Mouse (Mus musculus) liver, embryonic 11.5 days (tissue): ENCODE measurements around the gene Polr3e. TPM values are rescaled to one million over a fixed set of nuclear protein-coding genes. Genes with fewer than 3 reads are reported as not detected.
A peak's percentile ranks its signal among the peaks of the same experiment; 100 is the strongest.
"Not testable (repeated sequence)": the region's sequence is repeated elsewhere in the genome, so short reads cannot be mapped to it uniquely, and the experiment has no call there.

Source experiments
- ATAC-seq: fragments of 200-750 bp; cut with Nextera tagmentation; replicated peaks from 2 replicates; pipeline ENCODE4 v1.8.0; 2017; ENCODE audit warnings: moderate number of reproducible peaks, mild to moderate bottlenecking, moderate TSS enrichment, moderate library complexity; ENCODE audit not compliant: low FRiP score
- DNase-seq: peaks from one replicate; pipeline ENCODE4 v3.0.0-alpha.2; 2017; ENCODE audit warnings: low spot score
- H3K27ac ChIP-seq: fragments of 300-500 bp; sonication (generic); 2 replicates; pipeline ENCODE4 v1.5.1; 2014; ENCODE audit warnings: mild to moderate bottlenecking, low read depth, low read length, control low read depth
- H3K27me3 ChIP-seq: fragments of 300-500 bp; sonication (generic); replicated peaks from 2 replicates; pipeline ENCODE4 v1.6.1; 2014; ENCODE audit warnings: low read length, mixed read lengths; ENCODE audit not compliant: control insufficient read depth, insufficient read depth
- H3K36me3 ChIP-seq: fragments of 300-500 bp; sonication (generic); 2 replicates; pipeline ENCODE4 v1.6.1; 2014; ENCODE audit warnings: mild to moderate bottlenecking, low read length, moderate library complexity, mixed read lengths; ENCODE audit not compliant: control insufficient read depth, insufficient read depth
- H3K4me1 ChIP-seq: fragments of 300-500 bp; sonication (generic); replicated peaks from 2 replicates; pipeline ENCODE4 v1.6.1; 2014; ENCODE audit warnings: low read length, mixed read lengths; ENCODE audit not compliant: control insufficient read depth, insufficient read depth
- H3K4me2 ChIP-seq: fragments of 300-500 bp; sonication (generic); 2 replicates; pipeline ENCODE4 v1.6.1; 2014; ENCODE audit warnings: mild to moderate bottlenecking, control low read depth, moderate library complexity
- H3K4me3 ChIP-seq: fragments of 300-500 bp; sonication (generic); 2 replicates; pipeline ENCODE4 v1.5.1; 2014; ENCODE audit warnings: low read depth, low read length, control low read depth
- H3K9ac ChIP-seq: fragments of 300-500 bp; sonication (generic); 2 replicates; pipeline ENCODE4 v1.6.1; 2014; ENCODE audit warnings: low read depth, low read length, control low read depth
- H3K9me3 ChIP-seq: fragments of 300-500 bp; sonication (generic); 2 replicates; pipeline ENCODE4 v1.6.1; 2016; ENCODE audit warnings: low read length, inconsistent platforms, mixed read lengths; ENCODE audit not compliant: control insufficient read depth
- WGBS: fragments of 180-500 bp; shearing (Covaris S2); extraction: QIAGEN DNeasy Blood & Tissue Kit; methylation state at CpG from one replicate; pipeline ENCODE4 v1.1.7; 2014; 5-methylcytosine and 5-hydroxymethylcytosine counted together
- polyA plus RNA-seq: library from polyadenylated mRNA; unstranded; fragments of >200 nt; fragmentation: Nextera tagmentation; extraction: Ambion mirVana; gene quantifications from 2 replicates; pipeline ENCODE4 v1.2.1, GENCODE M21; 2014

The Polr3e gene
- polyA plus RNA-seq, 1 experiment from 2014 or later: 31.3 TPM

DNA sequence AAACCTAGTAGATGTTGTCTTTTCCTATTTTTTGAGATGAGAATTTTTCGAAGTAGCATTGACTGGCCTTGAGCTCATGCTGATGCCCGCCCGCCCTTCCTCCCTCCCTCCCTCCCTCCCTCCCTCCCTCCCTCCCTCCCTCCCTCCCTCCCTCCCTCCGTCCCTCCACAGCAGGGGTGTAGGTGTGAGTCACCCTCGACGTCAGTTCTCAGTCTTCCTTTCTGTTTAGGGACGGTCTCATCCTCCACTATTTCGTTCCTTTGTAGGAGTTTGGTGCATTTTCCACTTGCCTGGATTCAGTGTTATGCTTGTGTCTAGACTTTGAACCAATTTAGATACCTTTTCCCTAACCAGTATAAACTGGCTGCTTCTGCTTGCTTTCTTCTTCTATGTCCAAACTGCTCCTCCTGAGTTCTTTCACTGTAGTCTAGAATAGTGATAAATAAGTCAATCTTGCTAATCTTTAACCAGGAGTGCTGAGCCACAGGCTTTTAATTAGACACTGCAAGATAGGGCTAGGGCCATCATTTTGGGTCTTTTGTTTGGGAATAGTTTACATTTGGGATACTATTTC is 26.5 kb downstream of the Polr3e start:
- Histone ChIP-seq H3K9me3 (no peaks in the 10 kb centered on the region), H3K4me3 (no peak overlapping the region), H3K36me3 (peaks cover 34% of the 10 kb centered on the region), H3K27ac (no peak overlapping the region), H3K4me1 (no peaks in the 10 kb centered on the region), H3K4me2 (no peak overlapping the region), H3K9ac (no peak overlapping the region), H3K27me3 (no peaks in the 10 kb centered on the region)
- WGBS: 74% methylated on average over 7 of the region's 8 CpGs
- ATAC-seq (no peak), DNase-seq (no peak)

DNA sequence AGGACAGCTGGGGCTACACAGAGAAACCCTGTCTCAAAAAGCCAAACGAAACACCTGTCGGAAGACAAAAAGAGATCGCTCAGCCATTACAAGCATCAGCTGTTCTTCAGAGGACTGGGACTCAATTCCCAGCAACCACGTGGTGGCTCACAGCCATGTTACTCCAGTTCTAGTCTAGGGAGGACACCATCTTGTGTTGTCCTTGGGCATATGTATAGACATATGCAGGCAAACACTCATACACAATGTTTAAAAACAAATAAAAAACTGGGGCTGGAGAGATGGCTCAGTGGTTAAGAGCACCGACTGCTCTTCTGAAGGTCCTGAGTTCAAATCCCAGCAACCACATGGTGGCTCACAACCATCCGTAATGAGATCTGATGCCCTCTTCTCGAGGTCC is 36.0 kb downstream of the Polr3e start:
- not testable (repeated sequence) for H3K27me3 ChIP-seq, DNase-seq, H3K9me3 ChIP-seq, H3K27ac ChIP-seq, H3K9ac ChIP-seq, H3K4me2 ChIP-seq, H3K4me1 ChIP-seq, H3K4me3 ChIP-seq
- ATAC-seq: 0 out of 2 replicates have a peak, but pooled peaks have one; percentile 18
- WGBS: 86% methylated on average over 7 of the region's 7 CpGs
- peaks cover 20% of the 10 kb centered on the region for H3K36me3 ChIP-seq

DNA sequence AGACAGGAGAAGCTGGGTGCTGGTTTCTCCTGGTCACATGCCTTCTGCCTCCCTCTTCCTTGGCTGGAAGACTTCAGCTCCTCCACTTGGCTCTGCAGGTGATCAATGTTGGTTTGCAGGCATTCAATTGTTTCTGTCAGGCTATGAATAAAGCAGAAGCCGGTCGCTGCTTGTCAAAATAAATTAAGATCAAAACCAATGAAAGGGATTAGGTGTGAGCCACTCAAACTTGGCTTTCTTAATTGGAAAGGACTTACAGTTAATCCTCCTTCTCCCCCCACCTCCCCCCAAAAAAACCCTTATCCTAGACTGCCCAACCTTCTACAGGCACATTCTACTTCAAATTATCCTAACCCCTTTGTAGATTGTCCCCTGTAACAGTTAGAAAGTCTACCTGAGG is 42.6 kb downstream of the Polr3e start:
- Histone ChIP-seq H3K27ac (no peak overlapping the region), H3K4me2 (no peak overlapping the region), H3K9ac (no peak overlapping the region), H3K9me3 (no peaks in the 10 kb centered on the region), H3K27me3 (no peaks in the 10 kb centered on the region), H3K36me3 (peaks cover 33% of the 10 kb centered on the region), H3K4me3 (no peak overlapping the region), H3K4me1 (no peaks in the 10 kb centered on the region)
- DNase-seq (no peak), ATAC-seq (no peak)
- WGBS: 92% methylated on average over 2 of the region's 2 CpGs

DNA sequence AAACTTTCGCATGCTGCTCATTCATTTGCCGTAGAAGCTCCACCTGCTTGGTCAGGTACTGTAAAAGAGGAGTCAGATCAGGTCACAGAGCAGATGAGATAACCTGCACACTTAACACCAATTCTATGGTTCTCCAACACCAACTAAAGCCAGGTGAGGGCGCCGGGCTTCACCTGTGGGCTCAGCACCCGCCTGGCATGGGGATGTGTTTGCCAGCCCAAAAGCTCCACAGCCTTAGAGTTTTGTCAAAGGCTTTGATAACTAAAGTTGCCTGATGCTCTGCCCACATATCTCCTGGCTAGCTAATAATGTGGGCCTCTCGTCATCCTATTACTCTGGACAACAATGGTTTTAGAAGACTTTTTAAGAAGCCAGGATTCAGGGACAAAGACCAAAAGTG is 43.1 kb downstream of the Polr3e start:
- Histone ChIP-seq H3K4me3 (no peak overlapping the region), H3K4me2 (no peak overlapping the region), H3K27me3 (no peaks in the 10 kb centered on the region), H3K4me1 (no peaks in the 10 kb centered on the region), H3K27ac (no peak overlapping the region), H3K36me3 (peaks cover 33% of the 10 kb centered on the region), H3K9ac (no peak overlapping the region), H3K9me3 (no peaks in the 10 kb centered on the region)
- ATAC-seq (no peak), DNase-seq (no peak)
- WGBS: 86% methylated on average over 6 of the region's 6 CpGs

DNA sequence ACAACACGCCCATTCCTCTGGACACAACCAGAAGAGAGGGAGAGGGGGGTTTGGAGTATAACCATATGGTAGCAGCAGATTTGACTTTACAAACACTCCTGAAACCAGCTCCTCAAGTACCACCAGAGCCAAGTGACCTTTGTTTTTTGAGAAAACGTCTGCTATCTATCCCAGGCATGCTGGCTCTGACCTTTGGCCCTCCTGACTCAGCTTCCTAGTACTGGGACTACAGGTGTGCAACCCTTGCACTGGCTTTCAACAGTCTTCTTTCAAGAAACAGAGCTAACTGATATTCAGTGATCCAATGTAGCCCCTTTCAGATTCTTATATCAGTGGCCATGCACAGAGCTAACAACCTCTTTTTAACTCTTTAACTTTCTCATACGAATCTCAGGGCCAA is 44.3 kb downstream of the Polr3e start:
- Histone ChIP-seq H3K27me3 (no peaks in the 10 kb centered on the region), H3K36me3 (peaks cover 33% of the 10 kb centered on the region), H3K9me3 (no peaks in the 10 kb centered on the region), H3K4me1 (no peaks in the 10 kb centered on the region), H3K4me2 (no peak overlapping the region), H3K27ac (no peak overlapping the region), H3K4me3 (no peak overlapping the region), H3K9ac (no peak overlapping the region)
- no peak for DNase-seq
- 70% methylated on average over 3 of the region's 3 CpGs for WGBS
- ATAC-seq: no peak

DNA sequence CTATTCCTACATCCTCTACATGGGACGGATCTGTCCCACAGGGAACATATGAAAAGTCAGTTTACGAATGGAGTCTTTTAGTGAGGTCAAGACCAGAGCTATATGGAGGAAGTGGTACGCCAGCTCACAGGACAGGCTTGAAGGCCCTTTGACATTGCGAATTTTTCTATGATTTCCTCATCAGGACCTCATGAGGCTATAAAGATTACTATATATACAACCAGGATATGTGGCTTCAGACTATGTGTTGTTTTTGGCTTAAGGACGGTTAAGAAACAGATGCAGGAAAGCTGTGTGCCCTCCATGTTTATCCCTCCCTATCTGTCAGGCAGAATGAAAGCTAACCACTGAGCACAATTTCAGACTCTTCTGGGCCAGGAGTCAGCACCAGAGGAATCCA is 45.6 kb downstream of the Polr3e start:
- no peak overlapping the region for H3K4me3 ChIP-seq
- no peak overlapping the region for H3K4me2 ChIP-seq
- H3K36me3 ChIP-seq: peaks cover 26% of the 10 kb centered on the region
- no peak overlapping the region for H3K27ac ChIP-seq
- no peaks in the 10 kb centered on the region for H3K4me1 ChIP-seq
- DNase-seq (no peak), ATAC-seq (no peak)
- no peaks in the 10 kb centered on the region for H3K9me3 ChIP-seq
- H3K27me3 ChIP-seq: no peaks in the 10 kb centered on the region
- 83% methylated on average over 5 of the region's 5 CpGs for WGBS
- no peak overlapping the region for H3K9ac ChIP-seq

DNA sequence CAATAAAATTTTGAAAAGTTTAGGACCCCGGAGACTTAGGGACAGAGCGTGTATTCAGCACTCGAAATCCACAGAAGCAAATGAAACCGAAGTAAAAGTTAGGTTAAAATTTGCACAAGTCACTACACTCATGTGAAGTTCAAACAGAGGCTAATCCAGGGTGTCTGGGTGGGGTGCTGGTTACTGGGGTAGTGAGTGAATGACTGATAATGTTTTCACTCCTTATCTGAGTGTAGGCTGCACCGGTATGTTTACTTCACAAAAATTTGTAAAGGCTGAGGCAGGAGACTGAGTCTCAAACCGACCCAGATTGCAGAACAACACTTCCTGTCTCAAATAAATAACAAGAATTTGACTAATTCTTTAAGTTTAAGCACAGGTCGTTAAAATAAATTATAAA is 51.7 kb downstream of the Polr3e start:
- Histone ChIP-seq H3K4me2 (peak overlapping the region; percentile 53), H3K36me3 (peaks cover 6% of the 10 kb centered on the region; the same call in 1 of the 2 replicates), H3K27me3 (no peaks in the 10 kb centered on the region), H3K4me1 (peaks cover 28% of the 10 kb centered on the region), H3K4me3 (no peak overlapping the region), H3K27ac (peak overlapping the region; percentile 78), H3K9me3 (no peaks in the 10 kb centered on the region), H3K9ac (0 out of 2 replicates have a peak overlapping the region, but pooled peaks have one; percentile 42)
- ATAC-seq: peak; percentile 95
- no peak for DNase-seq
- WGBS: 53% methylated on average over 7 of the region's 7 CpGs

DNA sequence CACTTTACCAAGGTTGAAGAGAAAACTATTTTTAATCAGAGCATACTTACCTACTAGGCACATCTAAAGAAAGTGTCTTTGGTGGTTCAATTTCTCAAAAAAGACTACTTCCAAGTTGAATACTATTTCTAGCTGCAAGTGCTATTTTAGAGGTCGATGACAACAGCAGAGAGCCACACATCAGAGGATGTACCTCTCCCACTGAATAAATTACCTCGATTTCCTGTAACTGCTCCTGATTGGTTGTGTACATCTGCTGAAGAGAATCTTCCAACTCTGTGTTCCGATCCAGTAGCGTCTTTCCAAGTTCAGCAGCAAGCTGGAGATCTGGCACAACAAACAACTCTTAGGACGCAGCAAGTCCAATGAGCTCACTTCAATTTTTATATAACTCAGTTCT is 52.6 kb downstream of the Polr3e start:
- no peak for ATAC-seq
- Histone ChIP-seq H3K9ac (no peak overlapping the region), H3K9me3 (no peaks in the 10 kb centered on the region), H3K4me2 (no peak overlapping the region), H3K4me3 (no peak overlapping the region), H3K36me3 (peaks cover 6% of the 10 kb centered on the region; the same call in 1 of the 2 replicates), H3K27me3 (no peaks in the 10 kb centered on the region), H3K27ac (no peak overlapping the region), H3K4me1 (peaks cover 28% of the 10 kb centered on the region)
- no peak for DNase-seq
- 90% methylated on average over 5 of the region's 5 CpGs for WGBS

DNA sequence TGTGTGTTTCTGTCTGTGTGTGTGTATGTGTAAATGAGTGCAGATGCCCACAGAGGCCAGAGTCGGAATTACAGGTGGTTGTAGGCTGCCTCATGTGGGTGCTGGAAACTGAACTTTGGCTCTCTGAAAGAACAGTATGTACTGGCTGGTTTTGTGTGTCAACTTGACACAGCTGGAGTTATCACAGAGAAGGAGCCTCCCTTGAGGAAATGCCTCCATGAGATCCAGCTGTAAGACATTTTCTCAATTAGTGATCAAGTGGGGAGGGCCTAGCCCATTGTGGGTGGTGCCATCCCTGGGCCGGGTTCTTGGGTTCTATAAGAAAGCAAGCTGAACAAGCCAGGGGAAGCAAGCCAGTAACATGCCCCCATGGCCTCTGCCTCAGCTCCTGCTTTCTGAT is 54.9 kb downstream of the Polr3e start:
- not testable (repeated sequence) for H3K9ac ChIP-seq
- 69% methylated on average over 2 of the region's 2 CpGs for WGBS

More for the DNA sequence above, 54.9 kb downstream of the Polr3e start:
- peaks cover 28% of the 10 kb centered on the region for H3K4me1 ChIP-seq
- DNase-seq, H3K4me2 ChIP-seq, H3K27ac ChIP-seq, H3K36me3 ChIP-seq, H3K27me3 ChIP-seq, H3K4me3 ChIP-seq, ATAC-seq, H3K9me3 ChIP-seq: not testable (repeated sequence)
